Mouse (Mus musculus) CD4-positive helper T cell, adult 2 months (primary cell): Measurements from ENCODE around the gene Cuedc1.

Experiments
- DNase-seq: peaks from one replicate; pipeline ENCODE4 v3.0.0-alpha.2; 2012; ENCODE audit warnings: low read depth, missing footprints, low spot score

Cuedc1 gene

GRCm38 (mm10) chr11:88117356-88118090 lies 19.7 kb downstream of the Cuedc1 start:
- no peak for DNase-seq

GRCm38 (mm10) chr11:88118091-88118440 lies 20.2 kb downstream of the Cuedc1 start:
- no peak for DNase-seq

GRCm38 (mm10) chr11:88118817-88119642 lies 21.2 kb downstream of the Cuedc1 start:
- DNase-seq = no peak

GRCm38 (mm10) chr11:88122545-88122944 lies 24.7 kb downstream of the Cuedc1 start:
- DNase-seq = no peak

GRCm38 (mm10) chr11:88123021-88123420 lies 25.2 kb downstream of the Cuedc1 start:
- DNase-seq = no peak

- DNase-seq = no peak
These were observed 25.9 kb downstream of the Cuedc1 start for GRCm38 (mm10) chr11:88123731-88124130.

GRCm38 (mm10) chr11:88125483-88125882 lies 27.6 kb downstream of the Cuedc1 start:
- no peak for DNase-seq

GRCm38 (mm10) chr11:88126306-88126793 lies 28.5 kb downstream of the Cuedc1 start:
- DNase-seq = no peak

- DNase-seq = no peak
These were observed 30.6 kb downstream of the Cuedc1 start for GRCm38 (mm10) chr11:88128461-88128860.

GRCm38 (mm10) chr11:88129281-88129680 lies 31.4 kb downstream of the Cuedc1 start:
- no peak for DNase-seq

- DNase-seq = no peak
These were observed 32.1 kb downstream of the Cuedc1 start for GRCm38 (mm10) chr11:88129935-88130334.

- peak; percentile 48 for DNase-seq
These were observed 34.0 kb downstream of the Cuedc1 start for GRCm38 (mm10) chr11:88131847-88132246.

GRCm38 (mm10) chr11:88135218-88135617 lies 37.4 kb downstream of the Cuedc1 start:
- no peak for DNase-seq

GRCm38 (mm10) chr11:88137814-88138425 lies 40.1 kb downstream of the Cuedc1 start:
- no peak for DNase-seq

GRCm38 (mm10) chr11:88139256-88139861 lies 41.5 kb downstream of the Cuedc1 start:
- DNase-seq = no peak

GRCm38 (mm10) chr11:88140066-88141060 lies 42.5 kb downstream of the Cuedc1 start:
- DNase-seq = no peak

- DNase-seq = no peak
These were observed 44.5 kb downstream of the Cuedc1 start for GRCm38 (mm10) chr11:88142362-88142761.

GRCm38 (mm10) chr11:88144100-88144499 lies 46.2 kb downstream of the Cuedc1 start:
- no peak for DNase-seq

GRCm38 (mm10) chr11:88145214-88146006 lies 47.6 kb downstream of the Cuedc1 start:
- DNase-seq = peak; percentile 89
